Mouse (Mus musculus) olfactory bulb, adult 2 months (tissue): Measurements from ENCODE around the gene Jak1.

Source experiments
- CTCF ChIP-seq: fragments of 200-500 bp; IDR thresholded peaks from 2 replicates; pipeline ENCODE4 v1.5.1; 2012; ENCODE audit warnings: low read depth, mild to moderate bottlenecking, low read length, moderate library complexity; ENCODE audit not compliant: insufficient read depth
- POLR2A ChIP-seq: fragments of 200-500 bp; IDR thresholded peaks from 2 replicates; pipeline ENCODE4 v1.6.1; 2012; ENCODE audit warnings: mild to moderate bottlenecking, low read depth, low read length, moderate library complexity; ENCODE audit not compliant: insufficient read depth

DNA sequence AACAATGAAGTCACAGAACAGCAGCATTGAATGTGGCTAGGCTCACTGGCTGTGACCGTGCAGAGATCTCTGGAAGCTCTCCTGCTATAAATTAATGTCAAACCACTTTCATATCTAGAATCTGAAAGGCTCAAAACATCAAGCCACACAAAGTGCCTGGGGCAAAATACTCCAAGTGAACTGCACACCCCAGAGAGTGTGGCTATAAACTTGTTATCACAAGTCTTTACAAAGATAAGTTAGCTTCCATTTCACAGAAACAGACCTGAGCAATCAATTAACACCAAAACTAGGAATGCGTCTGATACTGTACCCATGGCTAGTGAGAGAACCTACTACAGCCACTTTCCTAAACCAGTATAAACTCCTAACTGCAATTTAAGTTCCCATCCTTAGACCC is 17.7 kb downstream of the Jak1 start:
- TF ChIP-seq CTCF = no peak
- no peak for TF ChIP-seq POLR2A
